Mouse (Mus musculus): ENCODE results near the gene Ugt1a6a.

Ugt1a6a gene

DNA sequence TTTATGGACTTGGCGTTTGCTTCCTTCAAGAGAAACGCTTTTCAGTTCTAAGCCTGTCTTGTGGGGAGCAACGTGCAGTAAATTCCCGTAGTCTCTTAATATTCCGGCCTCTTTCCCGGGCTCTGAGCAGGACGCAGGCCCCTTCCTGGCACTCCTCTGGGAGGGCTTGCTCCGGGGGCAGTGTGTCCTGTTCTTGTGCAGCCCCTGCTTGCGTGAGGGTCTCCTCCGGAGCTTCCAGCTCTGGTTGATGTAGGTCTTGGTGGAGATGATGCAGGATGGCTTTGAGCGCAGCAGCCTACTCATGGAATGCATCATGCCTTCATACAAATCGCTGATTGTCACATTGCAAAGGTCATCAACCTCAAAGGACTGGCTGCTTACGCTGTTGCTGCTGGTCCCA, 131.5 kb downstream of the Ugt1a6a start:
- DNase-seq (ENCODE audit: low read depth, low spot score): no peak

- DNase-seq (ENCODE audit: low read depth, low spot score): no peak
Measured at GRCm38 (mm10) chr1:88267489-88267888, 132.9 kb downstream of the Ugt1a6a start.

DNA sequence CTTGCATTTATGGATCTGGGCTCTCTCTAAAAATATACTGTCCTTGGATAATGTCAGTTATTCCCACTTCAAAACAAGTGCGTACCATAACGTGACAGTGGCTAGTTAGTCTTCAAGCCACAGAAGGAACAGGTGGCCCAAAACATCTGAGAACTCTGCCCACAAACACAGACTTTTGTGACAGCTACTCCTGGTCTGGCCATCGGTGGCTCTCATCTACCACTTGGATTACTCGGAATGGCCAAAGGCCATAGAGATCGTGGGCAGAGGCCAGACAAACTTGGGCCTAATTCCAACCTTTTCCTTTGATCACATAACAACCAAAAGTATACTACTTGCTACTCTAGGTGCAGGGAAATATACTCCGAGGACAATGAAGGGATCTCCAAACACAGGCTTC, 133.5 kb downstream of the Ugt1a6a start:
- DNase-seq (ENCODE audit: low read depth, low spot score): no peak
